Mouse (Mus musculus) layer of hippocampus, adult 18-20 months (tissue): ENCODE measurements around the gene Phlda1. TPM values are rescaled to one million over a fixed set of nuclear protein-coding genes. Genes with fewer than 3 reads are reported as not detected.
A peak's percentile ranks its signal among the peaks of the same experiment; 100 is the strongest.
"Not testable (repeated sequence)": the region's sequence is repeated elsewhere in the genome, so short reads cannot be mapped to it uniquely, and the experiment has no call there.

Experiments
- DNase-seq, 2 experiments: peaks; one replicate each; pipeline ENCODE4 v3.0.0; 2022; ENCODE audit warnings: low spot score in 2 of 2
- long read RNA-seq: library from polyadenylated mRNA; stranded (forward); transcript quantifications from one replicate; pipeline ENCODE4 v2.0.0, GENCODE M21; 2021
- total RNA-seq, 2 experiments: library from RNA; stranded (reverse); gene quantifications; 2 replicates each; pipeline ENCODE4 v1.2.3; 2021

Gene Phlda1
- total RNA-seq: 10 to 100 TPM; 16.7 to 20.5 TPM
- long read RNA-seq, transcript Phlda1-201 (2 exons, 1,949 nt): major isoform, 26 of 26 reads
- long read RNA-seq, partial matches to known transcripts: 0 of 26 reads
- long read RNA-seq, other reads (novel, unspliced or antisense): 0 of 26 reads

DNA sequence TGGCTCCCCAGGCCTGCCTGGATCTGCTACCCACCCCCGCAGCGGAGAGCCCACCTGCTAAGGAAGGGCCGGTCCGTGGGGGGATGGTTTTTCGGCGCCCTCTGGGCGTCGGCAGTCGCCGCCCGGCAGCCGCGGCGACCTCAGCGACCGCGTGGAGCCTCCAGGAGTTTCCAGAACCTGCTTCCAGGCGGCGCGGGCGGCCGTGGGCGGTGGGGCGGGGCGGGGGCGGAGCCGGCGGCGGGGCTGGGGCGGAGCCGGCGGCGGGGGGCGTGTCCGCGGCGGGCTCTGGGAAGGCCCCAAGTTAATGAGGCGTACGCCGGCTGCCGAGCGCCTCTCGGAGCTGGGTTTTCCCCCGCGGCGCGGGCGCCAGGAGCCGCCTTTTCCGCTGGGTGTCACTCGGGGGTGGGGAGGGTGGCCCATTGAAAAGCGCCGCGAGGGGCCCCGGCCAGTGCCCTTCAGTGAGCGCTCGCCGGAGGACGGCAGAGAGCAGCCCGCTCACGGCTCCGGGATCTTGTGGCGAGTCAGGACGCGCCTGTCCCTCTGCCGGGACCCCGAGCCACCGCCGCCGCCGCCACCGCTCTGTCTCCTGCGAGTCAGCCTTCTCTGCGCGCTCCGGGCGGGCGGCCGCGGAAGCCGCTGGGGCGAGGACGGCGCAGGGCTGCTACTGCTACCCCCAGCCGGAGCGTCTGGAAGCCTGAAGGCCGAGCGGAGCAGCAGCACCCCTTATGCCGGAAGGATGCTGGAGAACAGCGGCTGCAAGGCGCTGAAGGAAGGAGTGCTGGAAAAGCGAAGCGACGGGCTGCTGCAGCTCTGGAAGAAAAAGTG lies at the start of gene Phlda1:
TSS of gene Phlda1 (plus strand) at position 186 of the 825 bp plus-strand sequence.
- DNase-seq: peak; percentile 90 to 95

DNA sequence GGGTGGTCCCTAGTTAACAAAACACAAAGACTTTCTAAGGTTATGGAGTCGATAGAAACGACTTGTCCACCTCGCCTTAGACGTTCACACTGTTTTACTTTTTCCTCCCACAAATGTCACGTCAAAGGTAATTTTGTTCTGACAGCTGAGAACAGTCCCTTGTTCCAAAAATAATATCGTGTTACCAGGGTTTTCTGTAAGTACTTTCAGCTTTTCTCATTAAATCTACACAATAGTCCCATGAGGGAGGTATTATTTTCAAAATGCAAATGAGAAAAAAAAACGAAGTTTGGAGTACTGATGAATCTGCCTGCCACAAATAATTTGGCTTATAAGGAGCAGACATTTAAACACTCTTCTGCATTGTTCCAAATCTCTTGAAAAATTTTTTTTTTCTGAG lies 48.0 kb upstream of the Phlda1 start:
- no peak for DNase-seq

DNA sequence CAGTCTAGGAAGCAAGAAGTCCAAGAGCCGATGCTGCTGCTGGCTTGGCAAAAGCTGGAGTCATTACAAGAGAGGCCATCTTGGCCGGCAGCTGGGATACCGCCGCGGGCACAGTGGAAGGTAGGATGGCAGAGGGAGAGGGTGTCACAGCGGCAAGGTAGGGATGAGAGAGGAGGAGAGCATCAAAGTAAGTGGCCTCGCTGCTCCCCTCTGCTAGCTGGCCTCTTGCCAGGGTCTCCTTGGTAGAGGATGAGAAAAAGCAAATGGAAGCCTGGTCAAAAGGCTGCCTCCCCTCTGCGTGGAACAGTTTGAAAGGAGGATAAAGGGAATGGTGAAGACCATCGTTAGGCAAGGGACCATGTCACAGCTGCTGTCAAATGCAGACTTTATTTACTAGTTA lies 47.0 kb upstream of the Phlda1 start:
- no peak for DNase-seq

DNA sequence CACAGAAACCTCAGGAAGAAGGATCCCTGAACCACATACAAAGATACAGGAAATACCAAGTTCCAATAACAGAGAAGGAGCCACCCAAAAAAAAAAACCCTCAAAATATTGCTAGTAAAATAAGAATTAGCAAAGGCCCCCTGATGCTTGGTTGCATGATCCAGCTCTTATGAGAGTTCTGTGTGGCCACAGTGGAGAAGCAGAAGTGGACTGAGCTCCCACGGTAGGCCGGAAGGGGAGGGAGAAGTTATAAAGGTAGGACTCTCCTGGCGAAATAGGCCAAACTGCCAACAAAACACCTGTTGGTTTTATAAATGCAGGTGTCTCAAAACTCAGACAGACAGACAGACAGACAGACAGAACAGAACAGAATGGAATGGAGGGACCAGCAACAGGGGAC lies 46.2 kb upstream of the Phlda1 start:
- DNase-seq: no peak

DNA sequence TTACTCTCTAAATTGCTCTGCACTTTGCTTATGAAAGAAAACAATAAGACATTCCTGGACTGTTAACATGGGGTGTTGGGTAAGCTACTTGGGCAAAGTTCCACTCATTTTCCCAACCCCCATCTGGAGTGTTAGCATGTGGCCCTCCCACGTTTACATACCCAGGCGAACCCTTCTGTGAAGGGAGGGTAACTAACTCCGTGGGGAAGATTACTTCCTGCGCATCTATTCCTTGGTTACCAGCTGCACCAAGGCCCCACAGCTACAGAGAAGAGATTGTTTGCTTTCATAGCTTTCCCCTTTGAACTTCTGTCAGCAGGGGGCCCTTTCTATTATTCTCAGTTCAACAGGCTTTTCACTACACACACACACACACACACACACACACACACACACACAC lies 45.7 kb upstream of the Phlda1 start:
- DNase-seq: peak in 1 of 2 experiments; percentile 44

DNA sequence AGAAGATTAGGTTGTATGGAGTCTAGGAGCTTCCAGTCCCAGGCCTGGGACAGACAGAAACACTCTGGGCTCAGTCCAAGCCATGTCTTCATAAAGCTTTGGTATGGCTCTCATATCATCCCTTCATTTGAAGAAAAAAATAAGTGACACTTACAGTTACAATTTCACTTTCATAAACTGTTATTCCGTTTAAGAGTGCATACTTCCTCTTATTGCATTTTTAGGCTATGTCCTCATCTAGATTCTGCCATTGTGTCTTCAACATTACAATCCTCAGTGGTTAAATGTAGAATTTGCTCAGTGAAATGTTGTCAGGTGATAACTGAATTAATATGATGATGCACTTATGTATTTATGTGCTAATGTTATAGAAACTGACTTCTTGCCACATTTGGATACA lies 41.3 kb upstream of the Phlda1 start:
- DNase-seq: no peak

DNA sequence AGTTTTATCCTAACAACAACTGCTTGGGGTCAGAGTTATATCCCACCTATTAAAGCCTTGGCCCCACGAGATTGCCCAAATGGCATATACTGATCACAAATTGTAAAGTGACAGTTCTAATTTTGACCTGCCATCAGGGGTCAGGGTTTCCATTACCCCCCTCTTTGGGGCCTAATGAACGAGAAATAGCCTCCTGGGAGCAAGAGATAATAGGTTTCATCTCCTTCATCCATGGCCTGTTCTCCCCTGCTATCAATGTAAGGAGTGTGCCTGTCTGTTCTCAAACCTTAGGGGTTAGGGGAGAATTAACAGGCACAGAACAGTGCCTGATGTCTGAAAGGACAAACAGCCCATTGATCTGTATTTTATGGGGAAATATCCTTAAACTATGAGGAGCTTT lies 40.7 kb upstream of the Phlda1 start:
- no peak for DNase-seq

DNA sequence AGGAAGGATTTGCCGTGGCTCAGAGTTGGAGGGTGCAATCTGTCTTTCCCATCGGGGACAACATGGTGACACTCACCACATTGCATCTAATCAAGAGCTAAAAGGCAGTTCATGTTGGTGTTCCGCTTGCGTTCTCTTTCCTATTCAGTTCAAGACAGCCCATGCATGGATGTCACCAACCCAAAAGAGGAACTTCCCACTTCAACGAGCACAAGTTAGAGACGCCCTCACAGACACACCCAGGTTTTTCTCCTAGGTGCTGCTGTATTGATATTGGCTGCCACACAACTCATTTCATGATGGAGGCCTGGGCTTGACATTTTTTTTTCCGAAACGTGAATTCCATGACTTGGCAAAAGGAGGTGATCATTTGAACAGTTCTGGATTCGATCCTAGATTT lies 34.9 kb upstream of the Phlda1 start:
- DNase-seq: no peak

DNA sequence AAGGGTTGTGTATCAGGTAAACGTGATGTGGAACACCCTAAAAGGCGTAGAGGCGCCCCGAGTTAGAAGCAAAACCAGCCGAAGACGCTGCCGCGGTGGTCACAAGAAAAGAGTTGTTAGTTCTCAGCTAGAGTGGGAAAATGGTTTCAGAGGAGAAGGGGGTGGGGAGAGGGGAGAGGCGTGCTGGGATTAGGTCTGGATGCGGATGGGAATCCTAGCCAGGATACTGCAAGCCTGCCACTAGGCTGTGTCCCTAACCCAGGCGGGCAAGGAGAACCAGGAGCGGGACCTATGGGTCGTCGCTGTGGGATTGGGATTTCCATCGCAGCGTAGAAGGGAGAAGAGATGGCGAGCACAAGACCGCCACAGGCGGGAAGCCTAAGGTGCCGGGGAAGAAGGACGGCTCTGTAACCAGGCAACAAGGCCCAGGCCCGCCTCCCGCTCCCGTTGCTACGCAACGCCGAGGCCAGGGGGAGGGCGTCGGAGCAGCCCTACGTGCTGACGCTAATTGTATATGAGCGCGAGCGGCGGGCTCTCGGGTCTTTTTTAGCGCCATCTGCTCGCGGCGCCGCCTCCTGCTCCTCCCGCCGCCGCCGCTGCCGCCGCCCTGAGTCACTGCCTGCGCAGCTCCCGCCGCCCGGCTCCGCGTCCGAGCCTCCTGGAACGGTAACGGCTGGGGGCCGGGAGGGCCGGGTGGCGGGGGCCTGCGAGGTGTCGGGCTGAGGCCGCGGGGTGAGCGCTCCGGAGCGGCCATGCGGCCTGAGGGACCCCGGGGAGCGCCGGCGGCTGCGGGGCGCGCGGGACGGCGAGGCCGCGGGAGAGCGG lies 33.2 kb upstream of the Phlda1 start, which contains the start of gene Nap1l1:
TSS of gene Nap1l1 (plus strand) at position 538 of the 825 bp plus-strand sequence.
- peak; percentile 98 for DNase-seq

DNA sequence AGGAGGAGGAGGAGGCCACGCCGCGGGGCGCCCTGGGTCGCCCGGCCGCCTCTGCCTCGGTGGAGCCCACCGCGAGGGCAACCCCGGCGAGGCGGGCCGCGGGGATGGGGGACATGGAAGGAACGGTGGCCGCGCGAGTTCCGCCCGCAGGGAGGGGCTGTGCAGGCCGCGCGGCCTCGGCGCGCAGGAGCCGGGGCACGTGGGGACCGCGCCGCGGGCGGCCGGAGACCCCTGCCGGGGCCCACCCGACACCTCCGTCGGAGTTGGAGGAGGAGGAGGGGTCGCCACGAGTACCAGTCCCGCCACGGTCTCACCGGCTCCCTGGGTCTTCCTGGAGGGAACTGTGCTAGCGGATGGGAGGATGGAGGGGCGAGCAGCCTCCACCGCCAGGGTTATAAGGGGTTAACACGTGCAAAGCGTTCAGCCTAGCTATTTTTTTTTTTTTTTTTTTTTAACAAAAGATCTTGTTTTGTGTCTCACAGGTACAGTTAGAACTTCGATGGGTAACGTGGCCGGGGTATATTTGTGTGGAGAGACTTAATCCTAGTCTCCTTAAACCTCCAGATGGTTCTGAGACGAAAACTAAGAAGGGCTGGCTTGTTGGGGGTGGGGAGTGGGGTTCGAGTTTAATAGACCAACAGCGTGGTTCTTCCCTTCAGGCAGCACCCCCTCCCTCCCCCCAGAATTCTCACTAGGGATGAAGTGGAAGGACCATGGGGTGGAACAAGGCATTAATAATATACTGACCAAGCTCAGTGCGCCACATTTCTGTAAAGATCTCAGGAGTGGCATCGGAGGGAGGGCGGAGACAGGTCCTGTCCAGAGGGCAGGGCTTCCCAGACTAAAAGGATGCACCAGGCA lies 32.3 kb upstream of the Phlda1 start:
- peak in 1 of 2 experiments; percentile 27 for DNase-seq

DNA sequence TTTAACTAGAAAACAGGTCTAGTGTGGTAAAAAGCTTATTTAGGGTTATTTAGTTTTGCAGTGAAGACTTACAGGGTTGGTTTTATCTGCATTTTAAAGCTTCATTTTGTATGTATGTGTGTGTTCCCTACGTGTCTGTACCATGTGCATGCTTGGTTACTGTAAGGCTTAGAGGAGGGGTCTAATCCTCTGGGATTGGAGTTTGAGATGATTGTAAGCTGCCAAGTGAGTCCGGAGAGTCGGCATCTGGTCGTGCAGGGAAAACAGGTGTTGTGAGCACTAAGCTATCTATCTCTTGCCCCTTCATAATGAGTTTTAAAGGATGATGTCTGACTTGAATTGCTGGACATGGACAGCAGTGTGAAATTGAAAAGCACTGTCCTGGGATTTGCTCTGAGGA lies 29.8 kb upstream of the Phlda1 start:
- DNase-seq: no peak

DNA sequence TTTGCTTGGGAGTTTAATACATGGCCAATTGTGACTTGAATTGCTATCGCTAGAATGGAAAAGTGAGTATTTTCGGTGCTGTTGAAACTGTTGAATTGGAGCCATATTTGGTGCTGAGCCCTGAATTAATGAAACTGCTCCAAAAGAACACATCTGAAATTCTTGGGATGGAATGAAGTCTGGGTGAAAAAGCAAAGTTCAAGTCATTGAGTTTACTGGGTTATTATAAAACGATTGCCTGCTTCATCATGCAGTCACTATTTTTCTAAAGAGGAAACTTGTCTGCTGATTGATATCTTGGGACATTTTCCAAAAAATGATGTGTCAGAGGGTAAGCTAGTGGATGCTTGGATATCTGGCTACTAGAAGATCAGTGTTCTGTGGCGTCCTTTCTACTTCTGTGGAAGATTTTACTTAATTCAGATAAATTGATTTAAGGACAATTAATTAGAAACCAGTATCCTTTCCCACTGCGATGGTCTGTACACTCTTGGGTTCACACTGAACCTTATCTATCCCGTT lies 29.0 kb upstream of the Phlda1 start:
- no peak for DNase-seq

DNA sequence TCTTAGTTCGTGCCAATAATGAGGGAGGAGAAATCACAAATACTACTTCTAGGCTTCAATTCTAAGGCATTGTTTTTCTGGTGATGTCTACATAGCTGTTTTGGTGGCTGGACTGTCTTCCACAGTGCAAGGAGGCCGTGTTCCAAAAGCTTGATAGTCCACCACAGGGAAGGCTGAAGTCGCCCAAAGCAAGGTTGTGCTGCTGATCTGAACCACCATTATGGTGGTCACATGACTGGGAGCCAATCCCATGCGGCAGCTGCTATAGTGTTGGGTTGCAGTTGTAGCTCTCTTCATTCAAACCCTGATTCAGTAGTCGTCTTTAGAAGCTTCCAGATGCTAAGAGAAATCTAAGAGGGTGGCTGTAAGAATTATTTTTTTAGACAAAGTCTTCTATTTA lies 26.5 kb upstream of the Phlda1 start:
- no peak for DNase-seq

DNA sequence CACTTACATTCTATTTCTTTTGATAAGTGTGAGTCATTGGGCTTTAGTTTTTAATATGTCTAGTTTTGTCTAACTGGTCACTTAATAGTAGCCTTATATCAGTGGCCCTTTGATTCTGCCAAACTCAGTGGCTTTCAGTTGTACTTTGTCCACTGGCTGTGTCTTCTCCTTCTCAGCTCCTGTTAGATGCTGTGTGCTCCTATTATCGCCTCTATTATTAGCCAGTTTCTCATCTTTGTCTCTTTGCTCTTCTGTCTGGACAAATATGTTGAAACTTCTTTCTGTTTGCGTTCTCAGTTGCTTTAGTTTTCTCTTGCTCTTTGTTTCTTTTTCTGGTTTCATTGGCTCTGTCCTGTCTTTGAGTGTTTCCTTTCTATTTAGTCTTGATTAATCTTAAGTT lies 23.4 kb upstream of the Phlda1 start:
- no peak for DNase-seq

DNA sequence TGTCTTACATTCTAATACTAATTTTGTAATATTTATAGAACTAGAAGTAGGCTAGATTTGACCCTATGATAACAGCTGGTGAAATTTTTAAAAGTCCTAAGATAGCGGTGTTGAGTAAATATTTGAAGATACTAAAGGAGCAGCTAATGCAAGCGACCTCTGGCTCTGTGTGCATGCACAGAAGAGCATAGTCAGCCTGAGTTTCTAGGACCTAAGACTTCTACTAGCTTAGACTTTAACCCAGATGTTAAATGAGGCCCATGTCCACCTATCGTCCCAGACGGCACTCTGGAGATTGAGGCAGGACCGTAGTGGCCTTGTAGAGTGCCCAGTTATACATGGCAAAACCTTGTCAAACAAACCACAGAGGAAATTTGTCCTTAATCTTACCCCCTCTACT lies 22.0 kb upstream of the Phlda1 start:
- DNase-seq: no peak

DNA sequence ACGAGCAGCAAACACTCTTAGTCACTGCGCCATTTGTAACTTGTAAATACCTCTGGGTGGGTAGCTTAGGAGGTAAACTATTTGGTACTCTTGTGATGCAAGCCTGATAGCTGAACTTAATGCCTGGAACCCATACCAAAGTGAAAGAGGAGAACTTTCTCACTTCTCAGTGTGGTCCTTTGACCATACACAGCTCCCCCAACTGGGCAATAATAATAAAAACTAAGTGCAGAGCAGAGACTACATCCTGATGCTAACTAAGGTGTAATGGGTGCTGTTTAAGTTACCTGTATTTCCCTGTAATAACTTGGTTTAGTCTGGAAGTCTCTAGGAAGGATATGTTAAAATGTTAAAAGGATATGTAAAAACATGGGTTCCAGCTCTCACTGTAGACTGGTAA lies 17.3 kb upstream of the Phlda1 start:
- DNase-seq: no peak

DNA sequence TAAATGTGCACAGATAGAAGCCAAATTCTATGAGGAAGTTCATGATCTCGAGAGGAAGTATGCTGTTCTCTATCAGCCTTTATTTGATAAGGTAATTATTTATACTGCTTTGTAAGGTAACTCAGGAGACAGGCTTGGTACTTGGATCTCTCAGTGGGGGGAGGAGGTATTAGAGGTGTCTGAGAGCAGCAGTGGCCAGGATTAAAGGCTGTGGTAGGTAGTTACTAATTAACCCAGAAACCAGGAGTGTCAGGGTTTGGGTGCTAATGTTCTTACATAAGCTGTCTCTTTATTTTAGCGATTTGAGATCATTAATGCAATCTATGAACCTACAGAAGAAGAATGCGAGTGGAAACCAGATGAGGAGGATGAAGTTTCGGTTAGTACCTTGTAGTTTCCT lies 16.0 kb upstream of the Phlda1 start:
- DNase-seq: not testable (repeated sequence)

DNA sequence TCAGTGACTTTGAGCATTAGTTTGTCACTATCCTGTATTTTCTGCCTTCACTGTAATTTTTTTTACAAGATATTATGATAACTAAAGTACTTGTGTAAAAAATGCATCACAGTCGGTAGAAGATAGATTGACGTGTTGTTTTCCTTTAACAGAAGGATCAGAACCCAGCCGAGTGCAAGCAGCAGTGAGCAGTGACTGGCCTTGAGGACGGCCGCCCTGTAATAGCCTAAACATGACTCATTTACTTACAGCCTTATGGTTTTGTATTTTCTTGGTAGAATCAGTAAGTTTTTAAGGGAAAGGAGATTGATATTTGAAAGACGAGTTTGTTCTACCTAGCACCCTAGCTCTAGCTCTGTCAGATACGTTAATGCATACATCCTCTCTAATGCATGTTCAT lies 10.2 kb upstream of the Phlda1 start:
- no peak for DNase-seq

DNA sequence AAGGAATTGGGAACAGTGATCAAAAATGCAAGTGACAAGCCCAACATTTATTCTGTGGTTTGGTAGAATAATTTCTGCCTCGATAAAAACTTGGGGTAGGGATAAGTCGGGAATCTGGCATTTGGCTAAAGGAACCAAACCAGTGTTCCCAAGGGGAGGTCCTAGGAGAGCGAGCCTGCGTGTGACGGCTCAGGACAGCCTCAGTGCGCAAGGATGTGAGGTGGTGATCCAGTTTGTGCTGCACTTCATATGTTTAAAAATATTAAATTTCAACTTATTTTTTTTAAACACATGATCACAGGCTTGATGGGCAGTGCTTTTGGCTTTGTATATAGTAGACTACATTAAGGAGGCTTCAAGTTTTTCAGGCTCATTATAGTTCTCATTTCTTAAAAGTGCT lies 6.2 kb upstream of the Phlda1 start:
- DNase-seq: no peak

DNA sequence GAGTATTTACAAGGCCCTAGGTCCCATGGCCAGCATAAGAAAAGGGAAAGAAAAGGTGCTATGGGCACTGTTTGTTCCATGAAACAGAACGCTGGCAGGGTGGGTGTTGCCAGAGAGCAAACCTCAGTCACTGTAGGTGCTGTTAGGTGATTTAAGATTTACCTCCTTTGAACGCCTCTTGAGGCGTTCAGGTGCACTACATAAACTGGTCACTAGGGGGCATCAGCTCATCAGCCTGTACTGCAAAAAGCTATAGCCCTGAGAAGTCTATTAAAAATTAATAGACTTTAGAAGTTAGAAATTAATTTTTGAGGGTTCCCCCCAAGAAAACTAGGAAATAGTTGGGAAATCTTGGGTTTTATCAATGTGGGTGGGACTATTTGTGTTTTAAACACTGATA lies 3.0 kb upstream of the Phlda1 start:
- peak; percentile 52 to 89 for DNase-seq

DNA sequence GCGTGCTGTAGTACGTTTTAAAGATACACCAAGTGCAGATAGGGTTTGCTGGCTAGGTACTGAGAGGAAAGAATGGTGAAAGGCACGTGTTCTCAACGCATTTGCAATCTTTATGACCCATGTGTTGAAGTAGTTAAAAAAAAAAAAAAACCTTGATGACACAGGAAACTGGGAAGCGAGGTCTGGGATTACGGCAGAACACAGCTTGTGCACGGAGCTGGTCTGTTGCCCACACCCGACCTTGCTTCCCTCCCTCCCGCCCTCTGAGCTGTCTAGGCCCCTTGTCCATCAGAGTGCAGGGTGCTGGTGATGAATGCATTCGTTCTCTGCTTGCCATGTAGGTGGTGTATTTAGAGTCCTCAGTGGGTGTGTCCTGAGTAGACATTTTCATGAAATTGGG lies 2.4 kb upstream of the Phlda1 start:
- DNase-seq: no peak
